Mouse (Mus musculus): Measurements from ENCODE around the gene Pknox2. TPM values are rescaled to one million over a fixed set of nuclear protein-coding genes. Genes with fewer than 3 reads are reported as not detected.

Gene Pknox2
- polyA plus RNA-seq, 1 experiment from 2014 or later: 40.6 TPM

DNA sequence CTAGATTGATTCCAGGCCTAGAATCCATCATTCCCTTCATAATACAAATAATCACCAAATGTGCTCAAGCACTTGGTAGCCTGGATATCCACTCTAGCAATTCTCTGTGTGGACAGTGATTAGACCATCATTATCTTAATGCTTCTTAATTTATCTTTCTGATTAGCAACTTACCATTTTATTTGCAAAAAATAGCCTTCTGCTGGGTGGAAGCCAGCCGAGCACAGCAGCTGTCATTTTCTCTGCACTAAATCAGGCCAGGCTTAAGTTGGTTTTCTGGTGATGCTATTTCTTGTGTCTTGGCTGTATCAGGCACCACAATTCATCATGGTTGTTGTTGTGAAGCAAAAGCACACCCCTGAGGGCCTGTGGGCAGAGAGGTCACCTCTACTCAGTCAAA is 112.9 kb downstream of the Pknox2 start:
- Histone ChIP-seq H3K36me3 (no peaks in the 10 kb centered on the region), H3K9me3 (no peaks in the 10 kb centered on the region), H3K4me1 (replicated peaks) (peaks cover 36% of the 10 kb centered on the region), H3K4me2 (no peak overlapping the region), H3K27me3 (no peaks in the 10 kb centered on the region), H3K4me3 (no peak overlapping the region), H3K9ac (no peak overlapping the region), H3K27ac (replicated peaks) (no peak overlapping the region)
- no peak for ATAC-seq (ENCODE audit: low FRiP score, low read depth)
- WGBS: 54% methylated on average over 1 of the region's 1 CpGs

DNA sequence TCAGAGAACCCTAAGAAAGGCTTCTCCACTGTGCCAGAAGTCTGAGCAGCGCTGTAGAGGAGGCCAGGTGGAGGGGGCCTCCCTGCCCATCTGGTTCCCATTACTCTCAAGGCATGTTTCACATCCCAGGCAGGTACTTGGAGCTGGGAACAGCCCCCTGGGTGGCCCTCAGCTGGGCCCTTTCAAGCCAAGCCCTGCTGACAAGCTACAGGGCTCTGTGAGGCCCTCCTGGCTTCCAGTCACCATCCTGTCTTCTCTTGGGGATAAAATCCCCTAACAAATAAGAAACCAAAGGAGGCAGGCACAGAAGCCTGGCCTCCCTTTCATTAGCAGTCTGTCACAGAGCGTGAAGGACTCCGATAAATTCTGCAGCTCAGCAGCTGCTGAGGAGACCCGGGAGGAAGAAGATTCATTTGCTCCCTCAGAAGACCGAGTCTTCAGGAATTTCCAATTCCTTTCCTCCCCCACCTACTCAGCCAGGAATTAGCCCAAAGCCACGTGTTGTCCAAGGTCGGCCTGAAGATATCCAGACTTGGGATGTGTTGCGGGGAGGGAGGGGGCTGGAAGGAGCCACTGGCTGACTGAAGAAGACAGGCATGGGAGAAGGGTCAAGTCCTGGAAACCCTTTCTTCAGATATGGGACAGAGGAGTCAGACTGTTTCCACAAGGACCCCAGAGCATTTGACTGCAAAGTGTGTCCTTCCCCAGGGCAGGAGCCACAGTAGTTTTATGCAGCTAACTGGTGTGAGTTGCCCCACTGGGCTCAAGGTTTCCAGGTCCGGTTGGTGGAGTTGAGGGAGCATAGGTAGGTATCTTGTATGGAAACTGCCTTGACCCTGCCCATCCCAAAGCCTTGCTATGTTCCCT is 116.6 kb downstream of the Pknox2 start:
- WGBS: 36% methylated on average over 9 of the region's 9 CpGs
- H3K9ac ChIP-seq: peak overlapping the region; percentile 16; the same call in 1 of the 2 replicates
- H3K27me3 ChIP-seq: no peaks in the 10 kb centered on the region
- no peaks in the 10 kb centered on the region for H3K36me3 ChIP-seq
- no peaks in the 10 kb centered on the region for H3K9me3 ChIP-seq
- H3K4me1 ChIP-seq (replicated peaks): peaks cover 47% of the 10 kb centered on the region
- peak overlapping the region; percentile 72 for H3K27ac ChIP-seq (replicated peaks)
- H3K4me2 ChIP-seq: no peak overlapping the region
- peak; percentile 38; the same call in 1 of the 2 replicates for ATAC-seq (ENCODE audit: low FRiP score, low read depth)
- no peak overlapping the region for H3K4me3 ChIP-seq

DNA sequence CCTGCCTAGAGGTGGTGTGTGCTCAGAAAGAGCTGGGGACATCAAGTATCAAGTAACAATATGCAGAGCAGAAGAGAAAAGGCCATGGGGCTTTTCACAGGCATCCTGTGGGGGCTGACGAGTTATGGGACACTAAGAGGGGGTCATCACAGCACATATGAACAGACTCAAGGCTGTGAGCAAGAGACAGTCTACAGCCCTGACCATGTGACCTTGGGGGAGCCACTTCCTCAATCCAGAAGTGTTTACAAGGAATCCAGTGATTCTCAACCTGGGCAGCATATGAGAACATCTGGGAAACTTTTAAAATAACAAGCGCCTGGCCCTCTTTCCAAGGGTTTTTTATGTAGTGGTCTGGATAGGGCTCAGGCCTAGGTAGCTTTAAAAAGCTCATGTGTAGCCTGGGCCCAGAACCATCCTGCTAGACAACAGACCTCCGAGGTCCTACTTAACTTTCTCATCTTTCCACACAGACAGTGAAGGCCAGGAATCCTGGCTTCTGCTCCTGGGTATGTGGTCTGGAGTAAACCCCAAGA is 117.3 kb downstream of the Pknox2 start:
- Histone ChIP-seq H3K36me3 (no peaks in the 10 kb centered on the region), H3K9me3 (no peaks in the 10 kb centered on the region), H3K4me3 (no peak overlapping the region), H3K9ac (peak overlapping the region; percentile 16; the same call in 1 of the 2 replicates), H3K4me1 (replicated peaks) (peaks cover 47% of the 10 kb centered on the region), H3K4me2 (no peak overlapping the region), H3K27ac (replicated peaks) (peak overlapping the region; percentile 72), H3K27me3 (no peaks in the 10 kb centered on the region)
- WGBS: 77% methylated on average over 3 of the region's 3 CpGs
- no peak for ATAC-seq (ENCODE audit: low FRiP score, low read depth)

DNA sequence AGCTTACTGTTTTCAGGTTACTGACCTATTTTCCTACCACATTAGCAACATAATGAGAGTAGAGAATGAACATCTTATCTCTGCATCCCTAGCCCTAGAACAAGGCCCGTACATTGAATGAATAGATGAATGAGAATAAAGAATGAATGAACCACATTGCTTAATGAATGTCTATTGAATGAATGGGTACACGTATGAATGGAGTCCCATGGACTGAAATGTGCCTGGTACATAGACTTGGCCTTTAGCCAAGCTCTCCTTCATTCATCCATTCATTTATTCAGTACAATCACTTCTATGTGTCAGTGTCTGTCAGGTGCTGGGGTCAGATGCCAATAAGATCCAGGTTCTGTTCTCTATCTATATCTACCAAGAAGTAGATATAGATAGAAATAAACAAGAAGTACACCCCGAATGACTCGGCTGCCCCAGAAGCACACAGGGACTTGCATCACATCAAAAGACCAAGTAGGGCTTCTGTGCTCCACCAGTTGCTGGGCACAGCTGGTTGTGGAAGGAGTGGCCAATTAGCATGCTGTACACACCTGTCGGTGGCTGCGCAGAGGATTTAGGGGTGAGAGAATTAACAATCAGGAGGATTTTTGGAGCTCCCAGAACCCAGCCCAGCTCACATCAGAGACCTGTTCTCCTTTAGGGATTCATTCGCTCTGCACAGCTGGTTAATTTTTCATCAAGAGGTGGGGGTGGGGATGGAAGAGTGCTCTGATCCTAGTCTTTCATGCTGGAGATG is 119.2 kb downstream of the Pknox2 start:
- WGBS: 48% methylated on average over 7 of the region's 7 CpGs
- Histone ChIP-seq H3K4me3 (no peak overlapping the region), H3K4me1 (replicated peaks) (peaks cover 44% of the 10 kb centered on the region), H3K9me3 (no peaks in the 10 kb centered on the region), H3K4me2 (no peak overlapping the region), H3K36me3 (no peaks in the 10 kb centered on the region), H3K27me3 (no peaks in the 10 kb centered on the region), H3K27ac (replicated peaks) (no peak overlapping the region), H3K9ac (no peak overlapping the region)
- no peak; the same call in 1 of the 2 replicates for ATAC-seq (ENCODE audit: low FRiP score, low read depth)

DNA sequence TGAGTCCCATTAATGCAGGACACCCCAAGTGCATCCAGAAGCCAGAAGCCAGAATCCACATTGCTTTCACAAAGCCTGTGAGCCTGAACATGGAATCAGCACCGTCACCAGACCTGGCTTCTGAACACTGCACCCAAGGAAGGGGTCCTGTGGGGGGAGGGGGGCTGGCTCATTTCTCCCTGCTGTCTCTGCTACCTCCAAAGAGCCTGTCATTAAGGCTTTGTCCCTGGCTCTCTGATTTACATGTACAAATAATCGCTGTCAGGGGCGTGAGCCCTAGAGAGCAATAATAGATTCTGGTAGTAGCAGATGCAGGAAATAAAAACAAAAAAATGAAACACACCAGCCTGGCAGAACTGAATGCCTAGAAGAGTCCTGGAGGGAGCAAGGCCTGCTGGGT is 121.3 kb downstream of the Pknox2 start:
- Histone ChIP-seq H3K27ac (replicated peaks) (peak overlapping the region; percentile 42; the same call in 1 of the 2 replicates), H3K4me3 (no peak overlapping the region), H3K27me3 (no peaks in the 10 kb centered on the region), H3K4me1 (replicated peaks) (peaks cover 55% of the 10 kb centered on the region), H3K4me2 (no peak overlapping the region), H3K36me3 (no peaks in the 10 kb centered on the region), H3K9ac (no peak overlapping the region), H3K9me3 (no peaks in the 10 kb centered on the region)
- ATAC-seq (ENCODE audit: low FRiP score, low read depth): no peak
- WGBS: 18% methylated on average over 3 of the region's 3 CpGs

DNA sequence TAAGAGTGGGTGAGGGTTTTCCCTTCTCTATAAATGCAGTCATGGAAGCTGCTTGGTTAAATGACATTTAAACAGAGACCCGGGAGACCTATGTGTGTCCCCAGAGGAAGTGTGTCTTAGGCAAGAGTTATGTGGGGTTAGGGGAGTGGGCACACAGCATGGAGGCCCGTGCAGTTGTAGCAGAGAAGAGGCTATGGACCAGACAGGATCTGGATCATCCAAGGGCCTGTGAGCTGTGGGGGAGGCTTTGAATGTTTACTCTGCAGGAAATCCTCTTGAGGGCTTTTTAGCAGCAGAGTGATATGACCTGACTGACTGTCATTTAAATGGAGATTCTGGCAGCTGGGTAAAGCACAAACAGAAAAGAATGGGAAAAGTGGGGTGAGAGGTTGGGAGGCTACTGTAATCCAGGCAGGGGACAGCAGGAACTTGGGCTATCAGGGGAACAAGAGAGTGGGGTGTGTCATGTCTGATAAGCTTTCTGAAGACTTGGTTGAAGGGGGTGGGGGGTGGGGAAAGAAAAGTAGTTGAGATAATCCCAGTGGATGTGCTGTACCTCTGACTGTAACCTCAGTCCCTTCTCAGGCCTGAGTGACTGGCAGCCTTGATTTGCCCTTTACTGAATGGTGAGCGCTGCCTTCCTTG is 125.5 kb downstream of the Pknox2 start:
- no peaks in the 10 kb centered on the region for H3K36me3 ChIP-seq
- 22% methylated on average over 3 of the region's 3 CpGs for WGBS
- no peaks in the 10 kb centered on the region for H3K9me3 ChIP-seq
- H3K4me1 ChIP-seq (replicated peaks): peaks cover 34% of the 10 kb centered on the region
- peak overlapping the region; percentile 17 for H3K27ac ChIP-seq (replicated peaks)
- H3K4me3 ChIP-seq: no peak overlapping the region
- H3K4me2 ChIP-seq: no peak overlapping the region
- H3K9ac ChIP-seq: no peak overlapping the region
- H3K27me3 ChIP-seq: no peaks in the 10 kb centered on the region
- no peak for ATAC-seq (ENCODE audit: low FRiP score, low read depth)

DNA sequence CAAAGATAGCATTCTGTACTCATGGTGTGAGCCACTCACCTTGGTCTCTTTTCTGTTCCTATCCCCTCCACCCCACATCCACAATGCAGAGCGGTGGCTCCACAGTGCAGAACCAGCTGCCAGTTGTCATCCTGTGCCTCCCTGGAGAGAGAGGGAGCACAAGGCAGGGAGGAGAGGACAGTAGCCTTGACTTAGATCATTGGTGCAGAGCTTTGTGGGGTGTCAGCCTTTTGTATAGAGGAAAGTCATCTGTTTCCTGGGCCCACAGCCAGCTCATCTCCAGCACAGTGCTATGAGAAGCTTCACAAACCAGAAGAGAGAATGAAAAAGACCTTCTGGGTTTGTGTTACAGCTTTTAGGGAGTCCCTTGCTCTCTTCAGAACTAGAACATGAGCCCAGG is 129.1 kb downstream of the Pknox2 start:
- Histone ChIP-seq H3K36me3 (no peaks in the 10 kb centered on the region), H3K27me3 (no peaks in the 10 kb centered on the region), H3K9ac (no peak overlapping the region), H3K27ac (replicated peaks) (no peak overlapping the region), H3K9me3 (no peaks in the 10 kb centered on the region), H3K4me1 (replicated peaks) (peaks cover 39% of the 10 kb centered on the region), H3K4me3 (no peak overlapping the region), H3K4me2 (no peak overlapping the region)
- ATAC-seq (ENCODE audit: low FRiP score, low read depth): peak; percentile 25; the same call in 1 of the 2 replicates
- 56% methylated on average over 1 of the region's 1 CpGs for WGBS

DNA sequence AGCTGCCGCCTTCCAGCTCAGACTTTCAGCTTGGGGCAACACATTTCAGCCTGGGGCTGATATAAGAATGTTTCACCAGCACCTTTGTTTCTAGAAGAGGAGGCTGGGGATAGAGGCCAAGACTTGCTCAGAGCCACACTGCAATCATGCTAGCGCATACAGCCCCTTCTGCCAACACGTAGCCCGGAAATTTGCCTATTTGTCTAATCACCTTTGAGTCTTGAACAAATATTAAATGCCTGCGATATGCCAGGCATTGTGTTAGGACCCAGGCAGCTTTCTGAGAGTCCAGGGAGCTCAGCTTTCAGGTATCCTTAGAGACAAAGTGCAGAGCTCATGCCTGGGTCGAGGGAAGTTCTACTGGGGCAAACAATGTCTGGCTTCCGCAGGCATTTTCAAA is 130.0 kb downstream of the Pknox2 start:
- Histone ChIP-seq H3K27me3 (no peaks in the 10 kb centered on the region), H3K4me2 (no peak overlapping the region), H3K27ac (replicated peaks) (no peak overlapping the region), H3K9ac (no peak overlapping the region), H3K4me1 (replicated peaks) (peaks cover 39% of the 10 kb centered on the region), H3K4me3 (no peak overlapping the region), H3K9me3 (no peaks in the 10 kb centered on the region), H3K36me3 (no peaks in the 10 kb centered on the region)
- WGBS: 78% methylated on average over 7 of the region's 7 CpGs
- ATAC-seq (ENCODE audit: low FRiP score, low read depth): no peak

DNA sequence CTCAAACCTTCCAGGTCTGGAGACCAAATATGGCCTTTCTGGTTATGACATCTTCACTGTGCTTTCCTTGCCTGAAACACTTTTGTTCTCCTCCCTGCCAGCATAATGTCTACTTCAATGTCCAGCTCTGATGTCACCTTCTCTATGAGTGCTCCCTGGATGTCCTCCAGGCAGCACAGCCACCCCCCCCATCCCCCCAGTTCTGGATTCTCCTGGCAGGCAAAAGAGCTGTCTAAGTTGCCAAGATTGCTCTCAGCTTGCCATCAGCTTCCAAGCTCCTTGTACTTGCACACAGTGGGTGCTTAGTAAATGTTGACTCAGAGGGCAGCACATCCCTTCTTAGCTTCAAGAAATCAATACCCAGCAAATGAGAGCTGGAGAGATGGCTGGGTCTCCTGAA is 131.0 kb downstream of the Pknox2 start:
- Histone ChIP-seq H3K4me3 (no peak overlapping the region), H3K27me3 (no peaks in the 10 kb centered on the region), H3K9ac (no peak overlapping the region), H3K36me3 (no peaks in the 10 kb centered on the region), H3K4me2 (no peak overlapping the region), H3K9me3 (no peaks in the 10 kb centered on the region), H3K27ac (replicated peaks) (no peak overlapping the region), H3K4me1 (replicated peaks) (peaks cover 40% of the 10 kb centered on the region)
- ATAC-seq (ENCODE audit: low FRiP score, low read depth): no peak

DNA sequence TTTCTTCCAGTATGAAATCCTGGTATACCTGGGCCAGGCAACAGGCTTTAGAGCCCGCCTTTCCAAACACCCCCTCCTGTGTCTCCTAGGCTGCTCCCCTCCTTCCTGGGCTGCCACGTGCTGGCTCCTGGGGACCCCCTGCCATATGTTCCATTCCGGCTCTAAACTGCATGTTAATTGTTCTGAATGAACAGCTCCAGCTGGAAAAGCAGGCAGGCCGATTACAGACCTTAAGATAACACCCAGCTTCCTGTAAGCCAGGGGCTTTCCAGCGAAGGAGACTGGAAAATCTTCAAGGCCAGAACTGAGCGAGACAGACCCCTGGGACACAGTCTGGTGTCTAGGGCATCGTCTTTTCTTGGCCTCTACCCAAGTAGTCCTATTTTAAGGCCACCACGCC is 133.6 kb downstream of the Pknox2 start:
- Histone ChIP-seq H3K9ac (no peak overlapping the region), H3K4me3 (no peak overlapping the region), H3K4me2 (no peak overlapping the region), H3K9me3 (no peaks in the 10 kb centered on the region), H3K36me3 (no peaks in the 10 kb centered on the region), H3K4me1 (replicated peaks) (peaks cover 42% of the 10 kb centered on the region), H3K27me3 (no peaks in the 10 kb centered on the region), H3K27ac (replicated peaks) (no peak overlapping the region)
- peak; percentile 50; the same call in 1 of the 2 replicates for ATAC-seq (ENCODE audit: low FRiP score, low read depth)
- 30% methylated on average over 8 of the region's 8 CpGs for WGBS

DNA sequence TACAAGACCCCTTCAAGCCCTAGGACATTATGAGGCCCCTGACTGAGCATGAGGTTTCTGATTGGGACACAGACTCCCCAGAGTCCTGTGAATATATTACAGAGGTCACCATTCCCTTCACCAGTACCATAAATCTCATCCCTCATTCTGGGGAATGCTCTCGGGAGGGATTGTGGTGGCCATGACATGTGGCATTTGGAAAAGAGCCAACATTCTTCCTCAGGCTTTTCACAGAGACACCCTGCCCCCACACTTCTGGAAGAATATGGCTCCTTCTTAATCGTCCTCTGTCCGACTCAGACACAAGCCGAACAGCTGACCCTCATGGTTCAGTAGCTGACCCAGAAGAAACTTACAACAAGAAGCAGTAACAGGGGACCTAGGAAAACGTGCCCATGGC is 139.1 kb downstream of the Pknox2 start:
- H3K9me3 ChIP-seq: no peaks in the 10 kb centered on the region
- no peaks in the 10 kb centered on the region for H3K36me3 ChIP-seq
- no peaks in the 10 kb centered on the region for H3K27me3 ChIP-seq
- no peak for ATAC-seq (ENCODE audit: low FRiP score, low read depth)
- 18% methylated on average over 5 of the region's 5 CpGs for WGBS
- peaks cover 34% of the 10 kb centered on the region for H3K4me1 ChIP-seq (replicated peaks)
- H3K9ac ChIP-seq: no peak overlapping the region
- no peak overlapping the region for H3K27ac ChIP-seq (replicated peaks)
- no peak overlapping the region for H3K4me3 ChIP-seq
- H3K4me2 ChIP-seq: no peak overlapping the region

DNA sequence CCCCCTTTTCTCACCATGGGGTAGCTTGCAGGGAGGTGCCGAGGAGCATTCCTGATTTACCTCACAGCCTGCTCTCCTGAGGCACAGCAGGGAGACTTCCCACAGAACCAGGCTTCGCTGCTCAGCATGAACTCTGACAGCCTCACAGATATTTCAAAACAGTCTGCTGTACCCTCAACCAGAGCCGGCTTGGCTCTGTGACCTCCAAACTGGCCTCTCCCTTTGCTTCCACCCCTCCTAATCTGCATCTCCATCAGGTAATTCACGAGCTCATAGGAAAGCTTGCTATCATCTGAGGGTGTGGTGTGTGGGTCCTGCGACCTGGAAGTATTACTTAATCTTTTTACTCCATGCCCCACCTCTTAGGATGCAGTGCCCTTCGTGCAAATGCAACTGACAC is 142.5 kb downstream of the Pknox2 start:
- no peak overlapping the region for H3K4me2 ChIP-seq
- no peak overlapping the region for H3K9ac ChIP-seq
- ATAC-seq (ENCODE audit: low FRiP score, low read depth): no peak
- no peaks in the 10 kb centered on the region for H3K27me3 ChIP-seq
- H3K4me1 ChIP-seq (replicated peaks): peaks cover 35% of the 10 kb centered on the region
- no peaks in the 10 kb centered on the region for H3K9me3 ChIP-seq
- no peak overlapping the region for H3K4me3 ChIP-seq
- WGBS: 40% methylated on average over 6 of the region's 6 CpGs
- no peaks in the 10 kb centered on the region for H3K36me3 ChIP-seq
- H3K27ac ChIP-seq (replicated peaks): no peak overlapping the region
